Mouse (Mus musculus): ENCODE measurements around the gene Dnajb9.
"Not testable (repeated sequence)": the region's sequence is repeated elsewhere in the genome, so short reads cannot be mapped to it uniquely, and the experiment has no call there.

Gene Dnajb9

GRCm38 (mm10) chr12:44209824-44210752 is at the start of gene Dnajb9:
Gene Dnajb9 (minus strand): TSS chr12:44210326.
- DNase-seq, result peak; percentile 100

- DNase-seq, result no peak
These were observed 38.3 kb upstream of the Dnajb9 start for GRCm38 (mm10) chr12:44248309-44248977.

GRCm38 (mm10) chr12:44245739-44246138 is 35.6 kb upstream of the Dnajb9 start:
- peak; percentile 15 for DNase-seq

- DNase-seq, result no peak
These were observed 32.3 kb upstream of the Dnajb9 start for GRCm38 (mm10) chr12:44242407-44242806.

GRCm38 (mm10) chr12:44241090-44241489 is 31.0 kb upstream of the Dnajb9 start:
- DNase-seq, result no peak

GRCm38 (mm10) chr12:44224650-44225049 is 14.5 kb upstream of the Dnajb9 start:
- DNase-seq, result no peak

- DNase-seq, result no peak
These were observed 12.9 kb upstream of the Dnajb9 start for GRCm38 (mm10) chr12:44223044-44223443.

- no peak for DNase-seq
These were observed 11.7 kb upstream of the Dnajb9 start for GRCm38 (mm10) chr12:44221651-44222356.

- DNase-seq, result not testable (repeated sequence)
These were observed 10.9 kb upstream of the Dnajb9 start, which contains the start of gene Pnpla8 for GRCm38 (mm10) chr12:44221070-44221469. Gene Pnpla8 (plus strand): TSS chr12:44221370.

GRCm38 (mm10) chr12:44211555-44211954 is 1.4 kb upstream of the Dnajb9 start:
- DNase-seq, result no peak

GRCm38 (mm10) chr12:44209141-44209823 is 844 bp downstream of the Dnajb9 start:
- DNase-seq, result peak; percentile 83

- DNase-seq, result no peak
These were observed 12.1 kb downstream of the Dnajb9 start for GRCm38 (mm10) chr12:44197873-44198525.

- no peak for DNase-seq
These were observed 28.8 kb downstream of the Dnajb9 start for GRCm38 (mm10) chr12:44181081-44181982.

- DNase-seq, result no peak
These were observed 33.1 kb downstream of the Dnajb9 start for GRCm38 (mm10) chr12:44177038-44177355.

- no peak for DNase-seq
These were observed 33.6 kb downstream of the Dnajb9 start for GRCm38 (mm10) chr12:44176331-44177037.

GRCm38 (mm10) chr12:44166949-44167348 is 43.2 kb downstream of the Dnajb9 start:
- DNase-seq, result no peak

- no peak for DNase-seq
These were observed 50.8 kb downstream of the Dnajb9 start for GRCm38 (mm10) chr12:44159349-44159748.
